12 mouse cellular contexts compared by ENCODE assay signal in genomic region chr10:98857395-98857794, GRCm38 (mm10). TPM values are rescaled to one million over a fixed set of nuclear protein-coding genes. Genes with fewer than 3 reads are reported as not detected.
DNase-seq lines count a peak whose midpoint lies in the region; ATAC-seq and TF ChIP-seq lines count a peak whose summit lies in the region.
"Had no signal": no experiment of that assay in that cellular context is flagged by ENCODE, and none has a peak within 500 bp of the region (broad histone marks: within the 10 kb centered on the region; RNA-seq: fewer than 3 reads in every experiment).

No protein-coding gene starts in this region.

- H3K36me3 ChIP-seq in forebrain, postnatal 0 days (ENCODE audit: insufficient read depth), result no peaks in the 10 kb centered on the region
- no peaks in the 10 kb centered on the region for H3K36me3 ChIP-seq in intestine, postnatal 0 days (ENCODE audit: control insufficient read depth, insufficient read depth)
- H3K36me3 ChIP-seq: embryonic facial prominence, embryonic 12.5 days; G1E; midbrain, embryonic 12.5 days had no signal

- no peaks in the 10 kb centered on the region for H3K9me3 ChIP-seq in forebrain, postnatal 0 days (ENCODE audit: low read length)
- no peaks in the 10 kb centered on the region for H3K9me3 ChIP-seq in intestine, postnatal 0 days (ENCODE audit: control insufficient read depth)
- H3K9me3 ChIP-seq: embryonic facial prominence, embryonic 12.5 days; G1E; midbrain, embryonic 12.5 days had no signal

- ATAC-seq in forebrain, postnatal 0 days, result no peak
- no peak for ATAC-seq in intestine, postnatal 0 days

- no peak for TF ChIP-seq CTCF in forebrain, postnatal 0 days (IDR thresholded peaks at IDR 0.05; ENCODE audit: low read depth)
- no peak for TF ChIP-seq CTCF in intestine, postnatal 0 days (IDR thresholded peaks at IDR 0.05; ENCODE audit: low read depth)

- peak; percentile 34 for DNase-seq in 3T3-L1 (ENCODE audit: low read depth, low spot score)
- peak; percentile 7 to 26 for DNase-seq in adrenal gland, adult 18-20 months (ENCODE audit: low spot score in 2 of 2)
- peak; percentile 75 to 92 for DNase-seq in heart, adult 18-20 months
- peak; percentile 66 for DNase-seq in kidney, postnatal 10 days
- DNase-seq in cerebellum, adult 18-20 months, result no peak
- DNase-seq in forebrain, postnatal 0 days, result no peak
- no peak for DNase-seq in right cerebral cortex, postnatal 36 days (ENCODE audit: low spot score in 2 of 2)

- H3K4me2 ChIP-seq in forebrain, postnatal 0 days (ENCODE audit: low read depth), result no peak overlapping the region
- H3K4me2 ChIP-seq in intestine, postnatal 0 days (replicated peaks; ENCODE audit: low read depth), result no peak overlapping the region
- H3K4me2 ChIP-seq: embryonic facial prominence, embryonic 12.5 days; midbrain, embryonic 12.5 days had no signal

- no peak overlapping the region for H3K27ac ChIP-seq in forebrain, postnatal 0 days (ENCODE audit: low read depth, low read length)
- no peak overlapping the region for H3K27ac ChIP-seq in intestine, postnatal 0 days (ENCODE audit: low read depth, low read length)
- H3K27ac ChIP-seq: embryonic facial prominence, embryonic 12.5 days; layer of hippocampus, adult 2 months; midbrain, embryonic 12.5 days had no signal

- H3K4me1 ChIP-seq in forebrain, postnatal 0 days (ENCODE audit: insufficient read depth), result no peaks in the 10 kb centered on the region
- H3K4me1 ChIP-seq in intestine, postnatal 0 days (replicated peaks; ENCODE audit: control insufficient read depth, insufficient read depth, low read length), result no peaks in the 10 kb centered on the region
- H3K4me1 ChIP-seq: embryonic facial prominence, embryonic 12.5 days; midbrain, embryonic 12.5 days had no signal

- no peak overlapping the region for H3K4me3 ChIP-seq in forebrain, postnatal 0 days (ENCODE audit: low read depth, low read length)
- H3K4me3 ChIP-seq in intestine, postnatal 0 days (ENCODE audit: low read depth, low read length), result no peak overlapping the region
- H3K4me3 ChIP-seq: embryonic facial prominence, embryonic 12.5 days; layer of hippocampus, adult 2 months; midbrain, embryonic 12.5 days had no signal

- no peak overlapping the region for H3K9ac ChIP-seq in forebrain, postnatal 0 days
- no peak overlapping the region for H3K9ac ChIP-seq in intestine, postnatal 0 days (ENCODE audit: low read depth, low read length)
- H3K9ac ChIP-seq: embryonic facial prominence, embryonic 12.5 days; midbrain, embryonic 12.5 days had no signal

- 51% methylated on average over 3 of the region's 3 CpGs for WGBS in forebrain, postnatal 0 days
- 66% methylated on average over 3 of the region's 3 CpGs for WGBS in intestine, postnatal 0 days

- no peaks in the 10 kb centered on the region for H3K27me3 ChIP-seq in forebrain, postnatal 0 days (ENCODE audit: insufficient read depth, low read length)
- no peaks in the 10 kb centered on the region for H3K27me3 ChIP-seq in intestine, postnatal 0 days (replicated peaks; ENCODE audit: control insufficient read depth, insufficient read depth, low read length)
- H3K27me3 ChIP-seq: embryonic facial prominence, embryonic 12.5 days; midbrain, embryonic 12.5 days had no signal

RNA-seq across cellular contexts. Expression of gene Atp2b1, which starts 56.8 kb away (rescaled TPM):
- total RNA-seq in adrenal gland, adult 18-20 months (2021), result 10 to 100 TPM; 45.8 to 51.5 TPM
- total RNA-seq in heart, adult 18-20 months (2021), result 10 to 100 TPM; 61.2 to 61.4 TPM
- 200 and 203 TPM in 2 replicates for total RNA-seq in forebrain, postnatal 0 days (2014; rRNA removed)
- polyA plus RNA-seq in forebrain, postnatal 0 days (2015; fragmentation: Nextera tagmentation; extraction: Ambion mirVana), result 214 and 319 TPM in 2 replicates
- 179 and 193 TPM in 2 replicates for polyA plus RNA-seq in intestine, postnatal 0 days (2015; fragmentation: Nextera tagmentation; extraction: Ambion mirVana)

Comparison
In these comparisons a context has a peak if more than half of its experiments do, and no peak if none do; other contexts are left out.
1. DNase-seq: peak in 3T3-L1 (single experiment), adrenal gland, adult 18-20 months (2 of 2), heart, adult 18-20 months (2 of 2) and kidney, postnatal 10 days (single experiment); none in cerebellum, adult 18-20 months (0 of 2), forebrain, postnatal 0 days (single experiment) and right cerebral cortex, postnatal 36 days (0 of 2).